Mouse (Mus musculus) ovary, postnatal 36 days (tissue): ENCODE measurements around the gene Glt6d1.

Experiments
- DNase-seq: peaks from one replicate; pipeline ENCODE4 v3.0.0; 2022; ENCODE audit warnings: low spot score, mixed read lengths

Glt6d1 gene

GRCm38 (mm10) chr2:25797635-25798034 lies 18.0 kb downstream of the Glt6d1 start:
- DNase-seq, result no peak

GRCm38 (mm10) chr2:25789092-25789491 lies 26.6 kb downstream of the Glt6d1 start:
- DNase-seq, result no peak

- no peak for DNase-seq
Measured at GRCm38 (mm10) chr2:25785573-25786322, 29.9 kb downstream of the Glt6d1 start.

- no peak for DNase-seq
Measured at GRCm38 (mm10) chr2:25781957-25782356, 33.7 kb downstream of the Glt6d1 start, which contains the start of gene Gm13539. Gene Gm13539 (plus strand): TSS chr2:25782257.

GRCm38 (mm10) chr2:25780921-25781320 lies 34.7 kb downstream of the Glt6d1 start:
- no peak for DNase-seq

GRCm38 (mm10) chr2:25779076-25779475 lies 36.6 kb downstream of the Glt6d1 start:
- DNase-seq, result no peak

GRCm38 (mm10) chr2:25776717-25777116 lies 38.9 kb downstream of the Glt6d1 start, which contains the start of gene Lcn11:
Gene Lcn11 (plus strand): TSS chr2:25777017.
- no peak for DNase-seq

- no peak for DNase-seq
Measured at GRCm38 (mm10) chr2:25775991-25776390, 39.7 kb downstream of the Glt6d1 start.

GRCm38 (mm10) chr2:25774640-25775039 lies 41.0 kb downstream of the Glt6d1 start:
- DNase-seq, result no peak

- no peak for DNase-seq
Measured at GRCm38 (mm10) chr2:25773507-25773906, 42.1 kb downstream of the Glt6d1 start.

GRCm38 (mm10) chr2:25767764-25768163 lies 47.9 kb downstream of the Glt6d1 start:
- no peak for DNase-seq

- DNase-seq, result no peak
Measured at GRCm38 (mm10) chr2:25765269-25765668, 50.4 kb downstream of the Glt6d1 start, which contains the start of gene Lcn3. Gene Lcn3 (plus strand): TSS chr2:25765569.

GRCm38 (mm10) chr2:25758064-25758625 lies 57.5 kb downstream of the Glt6d1 start:
- no peak for DNase-seq

GRCm38 (mm10) chr2:25754201-25754600 lies 61.4 kb downstream of the Glt6d1 start:
- no peak for DNase-seq
